Mouse (Mus musculus) gastrocnemius, postnatal 25 days (tissue): ENCODE measurements around the gene Mef2c. TPM values are rescaled to one million over a fixed set of nuclear protein-coding genes. Genes with fewer than 3 reads are reported as not detected.

Experiments used
- DNase-seq: peaks from one replicate; pipeline ENCODE4 v3.0.0; 2022
- total RNA-seq, 2 experiments: library from RNA; stranded (reverse); gene quantifications; 1 replicate in 1 of 2; 2 replicates in 1 of 2; pipeline ENCODE4 v1.2.3; 2021

The Mef2c gene
- total RNA-seq, 2 experiments from 2014 or later = 295 to 345 TPM

GRCm38 (mm10) chr13:83571973-83572447, 68.2 kb downstream of the Mef2c start:
- peak; percentile 65 for DNase-seq

DNA sequence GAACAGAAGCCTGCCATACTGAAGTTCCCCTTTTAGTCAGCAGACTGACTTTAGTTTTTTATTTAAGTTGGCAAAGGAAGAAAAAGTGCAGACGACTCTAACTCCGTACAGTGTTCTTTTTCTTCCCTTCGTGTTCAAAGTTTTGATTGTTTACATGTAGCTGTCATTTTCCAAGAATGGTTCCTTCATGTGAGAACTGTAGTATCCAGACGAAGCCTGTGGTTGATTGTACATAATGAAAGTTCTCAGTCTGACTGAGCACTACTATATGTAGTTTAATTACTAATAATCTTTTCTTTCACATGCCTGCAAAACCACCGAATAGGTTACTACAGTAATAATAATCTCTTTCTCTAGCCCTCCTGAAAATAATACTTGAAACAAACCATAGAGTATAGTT, 68.6 kb downstream of the Mef2c start:
- no peak for DNase-seq

GRCm38 (mm10) chr13:83573327-83573726, 69.5 kb downstream of the Mef2c start:
- no peak for DNase-seq

GRCm38 (mm10) chr13:83573855-83574583, 70.2 kb downstream of the Mef2c start:
- no peak for DNase-seq

DNA sequence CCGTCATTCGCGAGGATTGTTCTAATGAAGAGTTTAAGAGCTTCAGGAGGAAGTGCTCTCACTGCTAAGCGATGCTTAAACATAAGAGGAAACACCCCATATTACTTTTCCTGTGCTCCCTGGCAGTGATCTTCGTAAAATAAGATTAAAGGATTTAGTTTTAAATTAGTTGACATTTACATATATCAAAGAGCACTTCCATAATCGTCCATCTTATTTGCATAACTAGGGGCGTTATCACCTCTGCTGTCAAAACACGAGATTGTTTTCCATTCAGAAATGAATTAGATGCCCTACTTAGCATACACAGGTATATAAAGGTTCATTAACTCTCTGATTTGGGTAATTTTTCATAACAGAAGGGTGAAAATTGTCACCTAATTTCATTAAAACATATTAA, 71.0 kb downstream of the Mef2c start:
- no peak for DNase-seq

GRCm38 (mm10) chr13:83579410-83579809, 75.6 kb downstream of the Mef2c start:
- no peak for DNase-seq

DNA sequence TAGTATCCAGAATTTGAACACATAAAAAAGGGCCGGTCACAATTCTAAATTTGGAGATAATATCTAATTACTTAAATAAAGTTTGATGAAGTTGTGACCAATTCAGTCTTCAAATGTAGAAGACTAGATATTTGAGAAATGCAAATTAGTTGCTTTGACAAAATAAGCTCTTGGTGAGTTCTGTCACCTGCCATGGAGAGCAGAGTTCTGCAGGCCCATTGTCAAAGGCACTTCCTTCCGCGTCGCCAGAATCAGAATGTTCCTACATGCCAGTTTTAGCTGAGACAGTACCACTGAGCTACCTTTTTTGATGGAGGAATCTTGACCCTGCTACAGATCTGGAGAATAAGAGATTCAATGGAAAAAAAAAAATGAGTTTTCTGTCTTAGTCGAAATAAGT, 77.0 kb downstream of the Mef2c start:
- no peak for DNase-seq

DNA sequence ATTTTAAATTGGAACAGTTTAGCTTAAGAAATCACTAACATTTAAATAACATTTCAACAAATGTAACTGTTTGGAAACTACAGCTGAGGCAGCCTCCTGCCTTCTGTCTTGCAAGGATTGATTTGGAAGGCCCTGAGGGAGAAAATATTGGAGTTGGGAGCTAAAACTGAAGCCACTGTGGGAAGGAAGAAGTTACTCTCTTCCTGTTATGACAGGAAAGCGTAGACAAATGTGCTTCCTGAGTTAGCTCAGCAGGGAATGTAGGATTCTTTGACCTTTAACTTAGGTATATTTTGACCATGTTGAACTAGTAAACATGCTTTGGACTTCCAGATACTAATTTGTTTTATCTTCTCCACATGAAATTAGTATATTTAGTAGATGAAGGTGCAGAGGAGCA, 78.7 kb downstream of the Mef2c start:
- DNase-seq = no peak

- DNase-seq = no peak
Measured at GRCm38 (mm10) chr13:83583881-83584280, 80.0 kb downstream of the Mef2c start.

DNA sequence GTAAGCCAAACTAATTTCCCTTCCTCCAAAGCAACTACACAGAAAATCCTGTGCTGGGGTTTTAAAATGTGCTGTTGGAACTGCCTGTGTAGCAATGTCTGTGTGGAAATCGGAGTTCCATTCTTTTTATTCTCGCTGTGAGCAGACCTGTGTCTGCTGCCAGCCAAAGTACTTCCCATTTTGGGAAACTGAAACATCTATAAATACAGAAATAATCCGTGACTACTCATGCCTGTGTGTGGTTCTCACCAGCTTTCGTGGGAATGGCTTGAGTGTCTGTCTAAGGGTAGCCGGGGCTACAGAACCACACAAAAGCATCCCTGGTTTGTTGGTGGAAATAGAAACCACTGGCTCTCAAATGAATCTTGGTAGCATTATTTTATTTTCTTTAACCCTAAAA, 81.5 kb downstream of the Mef2c start:
- no peak for DNase-seq

GRCm38 (mm10) chr13:83588186-83588585, 84.4 kb downstream of the Mef2c start:
- DNase-seq = no peak

DNA sequence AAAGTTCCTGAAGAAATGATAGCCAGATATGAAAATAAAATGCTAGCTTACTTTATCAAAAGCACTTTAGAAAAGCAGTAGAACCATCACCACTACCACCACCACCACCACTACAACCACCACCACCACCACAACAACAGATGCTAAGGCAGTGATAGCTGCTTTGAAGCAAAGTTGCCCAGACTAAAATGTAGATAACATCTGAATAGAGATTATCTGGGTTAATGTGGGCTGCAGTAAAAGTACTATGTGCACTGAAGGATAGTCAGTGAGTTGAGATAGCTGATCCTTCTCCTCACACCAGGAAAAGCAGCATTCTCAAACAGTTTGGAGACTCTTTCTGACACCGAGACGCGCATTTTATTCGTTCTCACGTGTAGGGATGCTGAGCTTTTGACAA, 87.1 kb downstream of the Mef2c start:
- no peak for DNase-seq

DNA sequence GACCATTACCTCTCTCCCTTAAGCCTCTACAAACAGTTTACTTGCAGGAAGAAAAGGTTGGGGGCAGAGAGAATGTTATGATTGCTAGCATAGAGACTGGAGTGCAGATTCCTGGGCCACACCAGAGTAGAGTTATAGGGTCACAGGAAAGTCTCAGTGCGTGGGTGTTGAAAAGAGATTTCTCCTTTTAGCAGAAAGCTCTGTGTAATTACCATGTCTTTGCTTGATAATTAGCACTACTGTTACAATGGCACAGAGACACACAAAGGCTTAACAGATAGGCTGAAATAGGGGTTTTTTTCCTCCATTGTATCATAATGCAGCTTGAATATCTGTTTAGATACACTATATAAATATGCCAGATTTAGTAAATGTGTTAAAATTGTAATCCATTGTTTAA, 91.6 kb downstream of the Mef2c start:
- DNase-seq = no peak

DNA sequence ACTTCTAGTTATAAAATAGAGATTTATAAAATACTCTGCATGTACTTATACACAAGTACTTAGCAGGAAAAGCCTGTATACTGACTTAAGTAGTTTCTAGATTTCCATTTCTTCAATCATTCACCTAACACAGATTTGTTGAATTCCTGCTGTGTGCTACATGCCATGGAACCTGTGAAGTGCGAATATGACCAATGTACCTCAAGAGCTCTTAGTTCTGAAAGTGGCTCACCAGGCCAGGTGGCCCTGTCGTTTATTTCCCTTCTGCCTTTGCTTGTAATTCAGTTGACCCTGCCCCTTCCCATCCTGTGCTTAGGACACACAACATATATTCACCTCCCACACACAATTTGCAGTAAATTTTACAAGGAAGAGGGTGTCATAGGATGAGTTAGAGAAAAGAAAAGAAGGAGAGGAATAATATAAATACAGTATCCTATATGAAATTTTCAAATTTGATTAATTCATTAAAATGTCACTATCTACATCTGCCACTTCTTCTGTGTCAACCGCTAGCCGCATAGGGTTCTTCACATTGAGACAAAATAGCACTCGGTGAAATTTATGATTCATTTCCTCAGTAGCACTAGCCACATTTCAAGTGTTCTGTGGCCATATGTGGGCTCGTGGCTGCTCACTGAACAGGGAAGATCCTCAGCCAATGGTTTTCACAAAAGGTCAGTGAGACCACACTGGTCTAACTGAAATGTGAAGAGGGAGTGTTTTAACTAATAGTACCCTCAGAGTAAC, 93.3 kb downstream of the Mef2c start:
- DNase-seq = no peak

DNA sequence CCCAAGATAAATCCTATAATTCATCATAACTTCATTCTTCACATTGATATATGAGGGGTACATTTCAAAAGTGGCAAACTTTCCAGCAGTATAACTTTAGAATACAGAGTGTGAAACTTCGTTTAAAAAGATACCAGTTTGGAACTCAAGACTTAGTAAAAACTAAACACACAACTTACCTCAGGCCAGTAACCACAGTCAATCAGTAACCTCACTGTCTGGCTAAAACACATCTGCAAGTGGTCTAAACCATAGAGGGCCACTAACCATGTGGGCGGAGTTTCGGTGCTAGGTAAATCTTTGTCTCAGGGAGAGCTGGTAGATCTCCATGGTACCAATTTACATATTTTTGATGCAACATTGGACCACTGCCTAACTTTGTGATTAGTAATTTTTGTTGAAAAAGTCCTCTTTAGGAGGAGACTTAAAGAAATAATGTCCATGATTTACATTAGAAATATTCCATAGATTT, 93.9 kb downstream of the Mef2c start:
- DNase-seq = no peak

- no peak for DNase-seq
Measured at GRCm38 (mm10) chr13:83600301-83600700, 96.5 kb downstream of the Mef2c start.

- no peak for DNase-seq
Measured at GRCm38 (mm10) chr13:83601741-83602140, 97.9 kb downstream of the Mef2c start.

DNA sequence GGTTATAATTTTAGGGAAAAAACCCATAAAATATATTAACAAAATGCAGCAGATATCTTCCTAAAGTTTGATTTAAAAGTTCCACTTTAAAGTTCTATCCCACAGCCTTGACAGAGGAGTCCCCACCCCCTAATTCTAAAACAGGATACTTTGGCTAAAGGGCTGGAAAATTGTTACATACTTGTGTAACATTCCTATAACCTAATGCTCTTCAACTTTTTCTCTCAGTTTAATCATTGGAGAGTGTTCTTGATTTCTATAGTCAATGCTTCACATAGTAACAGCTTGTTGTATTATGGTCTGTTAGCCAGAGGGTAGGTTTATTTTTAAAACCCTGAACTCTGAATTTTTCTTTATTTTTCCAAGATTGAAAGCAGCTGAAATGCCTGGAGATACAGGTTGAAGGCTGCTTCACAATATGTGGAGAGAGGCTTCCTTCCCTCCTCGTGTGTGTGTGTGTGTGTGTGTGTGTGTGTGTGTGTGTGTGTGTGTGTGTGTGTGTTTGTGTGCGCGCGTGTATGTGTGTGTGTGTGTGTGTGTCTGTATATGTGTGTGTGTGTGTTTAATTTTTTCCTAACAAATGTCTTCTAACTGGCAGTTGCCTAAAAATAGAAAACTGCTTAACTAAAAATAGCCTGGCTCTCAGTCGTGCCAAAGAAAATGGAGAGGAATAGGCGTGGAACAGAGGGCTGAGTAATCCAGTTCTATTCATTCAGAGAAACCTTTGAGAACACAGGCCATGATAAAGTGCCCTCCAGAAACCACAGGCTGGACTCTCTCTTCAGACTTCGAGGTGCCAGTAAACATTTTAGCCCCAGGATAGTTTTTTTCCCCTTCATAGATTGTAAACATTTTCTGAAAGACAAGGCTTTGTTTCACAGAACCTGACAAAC, 99.8 kb downstream of the Mef2c start:
- DNase-seq = no peak

DNA sequence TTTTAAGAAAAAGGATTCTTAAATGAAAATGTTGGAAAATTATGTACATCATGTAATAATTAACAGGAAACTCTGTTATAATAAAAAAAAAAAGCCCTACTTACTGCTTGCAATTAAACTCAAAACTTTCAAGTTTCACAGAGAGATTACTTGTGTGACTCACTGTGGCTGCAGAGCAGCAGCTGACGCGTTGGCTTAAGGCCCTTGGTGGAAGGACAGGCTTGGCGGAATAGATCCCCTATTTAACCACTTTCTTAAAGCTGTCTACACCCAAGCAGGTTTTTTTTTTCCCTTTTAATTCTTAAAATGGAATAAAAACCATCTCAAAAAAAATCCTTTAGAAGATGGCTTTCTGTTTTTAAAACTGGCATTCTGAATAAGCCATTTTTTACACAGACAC, 100.5 kb downstream of the Mef2c start:
- peak; percentile 22 for DNase-seq

- DNase-seq = no peak
Measured at GRCm38 (mm10) chr13:83604785-83605184, 101.0 kb downstream of the Mef2c start.

GRCm38 (mm10) chr13:83607883-83608581, 104.2 kb downstream of the Mef2c start:
- DNase-seq = no peak
